Mouse (Mus musculus) embryonic facial prominence, embryonic 11.5 days (tissue): ENCODE data around the gene Immp2l. TPM values are rescaled to one million over a fixed set of nuclear protein-coding genes. Genes with fewer than 3 reads are reported as not detected.
"Not testable (repeated sequence)": the region's sequence is repeated elsewhere in the genome, so short reads cannot be mapped to it uniquely, and the experiment has no call there.

Experiments
- ATAC-seq: fragments of 200-750 bp; cut with Nextera tagmentation; replicated peaks from 2 replicates; pipeline ENCODE4 v1.8.0; 2017; ENCODE audit warnings: low read depth; ENCODE audit not compliant: insufficient number of reproducible peaks, low FRiP score, low TSS enrichment
- DNase-seq: peaks from one replicate; pipeline ENCODE4 v3.0.0-alpha.2; 2015; ENCODE audit warnings: low spot score
- H3K27ac ChIP-seq: fragments of 300-500 bp; sonication (generic); replicated peaks from 2 replicates; pipeline ENCODE4 v1.5.1; 2014; ENCODE audit warnings: mild to moderate bottlenecking, low read depth, low read length, control low read depth
- H3K27me3 ChIP-seq: fragments of 300-500 bp; sonication (generic); 2 replicates; pipeline ENCODE4 v1.6.1; 2014; ENCODE audit warnings: mild to moderate bottlenecking, low read length, moderate library complexity, mixed read lengths; ENCODE audit not compliant: control insufficient read depth, insufficient read depth
- H3K36me3 ChIP-seq: fragments of 300-500 bp; sonication (generic); replicated peaks from 2 replicates; pipeline ENCODE4 v1.6.1; 2014; ENCODE audit warnings: low read depth, mild to moderate bottlenecking, low read length, moderate library complexity, mixed read lengths; ENCODE audit not compliant: control insufficient read depth, insufficient read depth
- H3K4me1 ChIP-seq: fragments of 300-500 bp; sonication (generic); 2 replicates; pipeline ENCODE4 v1.6.1; 2014; ENCODE audit warnings: low read length, mixed read lengths; ENCODE audit not compliant: control insufficient read depth, insufficient read depth
- H3K4me2 ChIP-seq: fragments of 300-500 bp; sonication (generic); 2 replicates; pipeline ENCODE4 v1.6.1; 2014; ENCODE audit warnings: low read depth, mild to moderate bottlenecking, control low read depth, low read length, moderate library complexity
- H3K4me3 ChIP-seq: fragments of 300-500 bp; sonication (generic); 2 replicates; pipeline ENCODE4 v1.5.1; 2014; ENCODE audit warnings: low read depth, low read length, control low read depth
- H3K9ac ChIP-seq: fragments of 300-500 bp; sonication (generic); replicated peaks from 2 replicates; pipeline ENCODE4 v1.6.1; 2014; ENCODE audit warnings: mild to moderate bottlenecking, control low read depth, low read length
- H3K9me3 ChIP-seq: fragments of 300-500 bp; sonication (generic); replicated peaks from 2 replicates; pipeline ENCODE4 v1.6.1; 2016; ENCODE audit warnings: mild to moderate bottlenecking, low read length, inconsistent platforms, mixed read lengths; ENCODE audit not compliant: control insufficient read depth
- WGBS: fragments of 180-500 bp; shearing (Covaris S2); extraction: QIAGEN DNeasy Blood & Tissue Kit; methylation state at CpG from one replicate; pipeline ENCODE4 v1.1.7; 2014; 5-methylcytosine and 5-hydroxymethylcytosine counted together
- polyA plus RNA-seq: library from polyadenylated mRNA; unstranded; fragments of >200 nt; fragmentation: Nextera tagmentation; extraction: Ambion mirVana; gene quantifications from 2 replicates; pipeline ENCODE4 v1.2.1, GENCODE M21; 2014

The Immp2l gene
- polyA plus RNA-seq, 1 experiment from 2014 or later = 10.4 TPM

- no peak for ATAC-seq
- Histone ChIP-seq H3K36me3 (no peaks in the 10 kb centered on the region), H3K4me3 (no peak overlapping the region), H3K27ac (no peak overlapping the region), H3K27me3 (no peaks in the 10 kb centered on the region), H3K4me2 (no peak overlapping the region), H3K9me3 (no peaks in the 10 kb centered on the region), H3K9ac (no peak overlapping the region), H3K4me1 (no peaks in the 10 kb centered on the region)
- 89% methylated on average over 2 of the region's 2 CpGs for WGBS
- DNase-seq = no peak
Measured at GRCm38 (mm10) chr12:41834646-41835045, 810.8 kb downstream of the Immp2l start.

GRCm38 (mm10) chr12:41838334-41838847 is 814.5 kb downstream of the Immp2l start:
- Histone ChIP-seq H3K36me3 (no peaks in the 10 kb centered on the region), H3K4me1 (no peaks in the 10 kb centered on the region), H3K27me3 (no peaks in the 10 kb centered on the region), H3K9me3 (no peaks in the 10 kb centered on the region), H3K4me2 (no peak overlapping the region), H3K9ac (no peak overlapping the region), H3K4me3 (no peak overlapping the region), H3K27ac (no peak overlapping the region)
- 65% methylated on average over 6 of the region's 6 CpGs for WGBS
- ATAC-seq (no peak), DNase-seq (no peak)

GRCm38 (mm10) chr12:41839241-41839640 is 815.4 kb downstream of the Immp2l start:
- Histone ChIP-seq H3K9ac (no peak overlapping the region), H3K4me3 (no peak overlapping the region), H3K36me3 (no peaks in the 10 kb centered on the region), H3K4me1 (no peaks in the 10 kb centered on the region), H3K27me3 (no peaks in the 10 kb centered on the region), H3K4me2 (no peak overlapping the region), H3K9me3 (no peaks in the 10 kb centered on the region), H3K27ac (no peak overlapping the region)
- no peak for DNase-seq
- 94% methylated on average over 2 of the region's 2 CpGs for WGBS
- no peak for ATAC-seq

GRCm38 (mm10) chr12:41842694-41843329 is 818.9 kb downstream of the Immp2l start:
- no peak overlapping the region for H3K4me3 ChIP-seq

GRCm38 (mm10) chr12:41851896-41852470 is 828.1 kb downstream of the Immp2l start:
- H3K4me3 ChIP-seq = no peak overlapping the region
- H3K27me3 ChIP-seq = no peaks in the 10 kb centered on the region
- H3K9me3 ChIP-seq = no peaks in the 10 kb centered on the region
- no peak overlapping the region for H3K9ac ChIP-seq
- H3K27ac ChIP-seq = no peak overlapping the region
- H3K4me2 ChIP-seq = no peak overlapping the region
- ATAC-seq (no peak), DNase-seq (no peak)
- H3K36me3 ChIP-seq = no peaks in the 10 kb centered on the region
- 84% methylated on average over 7 of the region's 7 CpGs for WGBS
- no peaks in the 10 kb centered on the region for H3K4me1 ChIP-seq

More at GRCm38 (mm10) chr12:41842694-41843329, 818.9 kb downstream of the Immp2l start:
- no peak overlapping the region for H3K9ac ChIP-seq
- H3K36me3 ChIP-seq = no peaks in the 10 kb centered on the region
- no peak for ATAC-seq
- WGBS = 71% methylated on average over 6 of the region's 6 CpGs
- no peaks in the 10 kb centered on the region for H3K4me1 ChIP-seq
- no peak overlapping the region for H3K27ac ChIP-seq
- no peaks in the 10 kb centered on the region for H3K27me3 ChIP-seq
- no peaks in the 10 kb centered on the region for H3K9me3 ChIP-seq
- H3K4me2 ChIP-seq = no peak overlapping the region
- DNase-seq = no peak

GRCm38 (mm10) chr12:41859652-41860051 is 835.8 kb downstream of the Immp2l start:
- not testable (repeated sequence) for H3K9me3 ChIP-seq, H3K4me2 ChIP-seq, H3K36me3 ChIP-seq, DNase-seq, H3K27ac ChIP-seq, H3K9ac ChIP-seq, H3K27me3 ChIP-seq, H3K4me3 ChIP-seq, ATAC-seq, H3K4me1 ChIP-seq
- WGBS = 47% methylated on average over 5 of the region's 5 CpGs

GRCm38 (mm10) chr12:41868317-41868716 is 844.4 kb downstream of the Immp2l start:
- 0 out of 2 replicates have a peak, but pooled peaks cover 2% of the 10 kb centered on the region for H3K9me3 ChIP-seq
- no peak overlapping the region for H3K4me3 ChIP-seq
- 89% methylated on average over 2 of the region's 2 CpGs for WGBS
- no peak overlapping the region for H3K4me2 ChIP-seq
- no peaks in the 10 kb centered on the region for H3K36me3 ChIP-seq
- no peak overlapping the region for H3K9ac ChIP-seq
- ATAC-seq (no peak; the same call in 1 of the 2 replicates), DNase-seq (no peak)
- H3K27me3 ChIP-seq = no peaks in the 10 kb centered on the region
- no peaks in the 10 kb centered on the region for H3K4me1 ChIP-seq
- no peak overlapping the region for H3K27ac ChIP-seq

- WGBS = 76% methylated on average over 2 of the region's 2 CpGs
- ATAC-seq (no peak), DNase-seq (no peak)
- H3K9ac ChIP-seq = no peak overlapping the region
- no peaks in the 10 kb centered on the region for H3K9me3 ChIP-seq
- H3K4me2 ChIP-seq = no peak overlapping the region
- no peaks in the 10 kb centered on the region for H3K4me1 ChIP-seq
- H3K27ac ChIP-seq = no peak overlapping the region
- no peak overlapping the region for H3K4me3 ChIP-seq
- H3K36me3 ChIP-seq = no peaks in the 10 kb centered on the region
- H3K27me3 ChIP-seq = no peaks in the 10 kb centered on the region
Measured at GRCm38 (mm10) chr12:41874015-41874414, 850.1 kb downstream of the Immp2l start.
